Mouse (Mus musculus) heart, postnatal 4 days (tissue): ENCODE data around the gene Gpi1. TPM values are rescaled to one million over a fixed set of nuclear protein-coding genes. Genes with fewer than 3 reads are reported as not detected.
A peak's percentile ranks its signal among the peaks of the same experiment; 100 is the strongest.
"Not testable (repeated sequence)": the region's sequence is repeated elsewhere in the genome, so short reads cannot be mapped to it uniquely, and the experiment has no call there.

Experiments used
- DNase-seq: peaks from one replicate; pipeline ENCODE4 v3.0.0; 2021
- total RNA-seq, 2 experiments: library from RNA; stranded (reverse); gene quantifications; 2 replicates each; pipeline ENCODE4 v1.2.3; 2021

The Gpi1 gene
- total RNA-seq, 2 experiments from 2014 or later: 621 to 625 TPM

DNA sequence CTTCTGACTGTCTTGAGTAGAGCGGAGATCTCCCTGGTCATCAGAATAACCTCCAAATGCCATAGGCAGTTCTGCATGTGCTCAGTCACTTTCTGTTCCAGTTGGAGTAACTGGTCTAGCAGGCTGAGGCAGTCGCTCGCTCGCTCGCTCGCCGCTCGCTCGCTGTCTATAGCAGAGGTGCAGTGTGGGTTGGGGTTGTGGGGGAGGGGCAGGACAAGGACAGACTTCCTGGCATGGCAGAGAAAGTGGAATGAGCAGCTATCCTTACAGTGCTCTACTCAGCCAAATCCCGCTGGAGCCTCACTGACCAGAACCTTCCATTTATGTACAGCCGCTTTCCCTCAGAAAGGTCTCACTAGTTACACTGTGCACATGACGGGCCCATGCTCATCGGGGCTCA lies 46.8 kb downstream of the Gpi1 start:
- no peak for DNase-seq

- not testable (repeated sequence) for DNase-seq
These were observed 53.9 kb downstream of the Gpi1 start for GRCm38 (mm10) chr7:34176241-34176640.

GRCm38 (mm10) chr7:34172251-34172650 lies 57.9 kb downstream of the Gpi1 start:
- DNase-seq: no peak

GRCm38 (mm10) chr7:34169454-34169853 lies 60.7 kb downstream of the Gpi1 start, which contains the start of gene Uba2:
TSS of gene Uba2 (minus strand) at chr7:34169599.
- no peak for DNase-seq

DNA sequence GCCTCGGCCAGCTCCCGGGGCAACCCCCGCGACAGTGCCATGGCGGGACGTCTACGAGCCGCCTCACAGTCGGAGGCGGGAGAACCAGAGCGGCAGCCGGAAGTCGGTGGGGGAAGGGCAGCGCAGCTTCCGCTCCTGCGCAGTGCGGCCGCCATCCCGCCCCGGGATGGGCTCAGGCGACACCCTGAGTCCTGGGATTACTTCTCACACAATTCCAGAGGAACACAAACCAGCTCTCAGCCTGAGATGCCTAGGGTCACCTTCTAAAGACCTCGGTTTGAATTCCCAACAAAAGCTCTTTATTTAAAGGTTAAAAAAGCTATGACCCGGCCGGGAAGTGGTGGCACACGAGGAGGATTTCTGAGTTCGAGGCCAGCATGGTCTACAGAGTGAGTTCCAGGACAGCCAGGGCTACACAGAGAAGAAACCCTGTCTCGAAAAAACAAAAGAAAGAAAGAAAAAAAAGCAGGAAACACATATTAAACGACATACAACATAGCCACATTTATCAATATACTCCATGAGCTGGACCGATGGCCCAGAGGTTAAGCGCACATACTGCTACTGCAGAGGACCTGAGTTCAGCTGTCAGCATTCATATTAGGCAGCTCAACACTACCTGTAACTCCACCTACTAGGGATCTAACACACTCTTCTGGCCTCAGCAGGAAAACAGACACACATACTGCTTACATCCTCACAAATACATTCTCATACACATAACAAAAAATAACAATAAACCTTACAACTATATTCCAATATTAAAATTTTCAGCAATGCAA lies 61.5 kb downstream of the Gpi1 start:
- peak; percentile 96 for DNase-seq

DNA sequence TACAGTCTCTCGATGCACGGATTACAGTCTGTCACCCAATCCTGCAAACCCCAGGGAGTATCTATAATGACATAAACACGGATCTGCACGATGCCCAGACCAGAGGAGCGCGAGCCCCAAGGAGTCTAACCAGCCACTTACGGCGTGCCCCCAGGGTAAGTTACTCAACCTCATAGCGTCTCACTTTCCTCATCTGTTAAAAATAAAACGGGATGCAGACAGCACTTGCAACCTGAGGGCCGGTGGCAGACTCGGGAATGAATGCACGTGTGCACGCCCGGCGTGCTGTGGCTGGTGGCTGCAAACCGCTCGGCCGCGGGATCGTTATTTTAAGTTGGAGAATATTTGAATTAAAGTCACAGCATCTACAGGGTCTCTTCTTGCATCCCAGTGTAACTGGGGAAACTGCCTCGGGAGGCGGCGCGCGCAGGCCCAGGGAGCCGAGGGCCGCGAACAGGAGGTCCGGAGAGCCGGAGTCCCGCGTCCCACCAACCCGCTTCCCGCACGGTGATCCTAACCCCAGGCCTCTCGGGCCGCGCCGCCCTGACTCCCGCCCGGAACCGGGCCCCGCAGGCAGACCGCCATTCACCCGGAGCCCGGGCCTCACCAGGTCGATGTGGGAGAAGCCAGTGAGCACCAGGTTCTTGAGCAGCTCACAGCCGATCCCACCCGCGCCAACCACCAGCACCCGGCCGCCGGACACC lies 62.2 kb downstream of the Gpi1 start:
- DNase-seq: no peak

DNA sequence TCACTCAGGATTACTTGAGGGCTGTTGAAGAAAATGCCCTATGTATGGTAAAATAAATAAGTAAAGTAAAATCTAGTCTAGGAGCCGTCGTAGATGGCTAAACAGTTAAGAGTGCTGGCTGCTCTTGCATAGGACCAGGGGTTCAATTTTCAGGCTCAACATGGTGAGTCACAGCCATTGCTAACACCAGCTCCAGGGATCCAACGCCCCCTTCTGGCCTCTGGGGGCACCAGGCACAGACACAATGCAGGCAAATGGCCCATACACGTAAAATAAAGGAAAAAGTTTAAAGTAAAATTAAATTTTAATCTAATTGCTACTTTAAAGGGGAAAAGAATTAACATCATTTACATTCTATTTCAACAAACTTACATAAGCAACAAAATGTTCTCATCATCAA lies 63.3 kb downstream of the Gpi1 start:
- DNase-seq: peak; percentile 41

DNA sequence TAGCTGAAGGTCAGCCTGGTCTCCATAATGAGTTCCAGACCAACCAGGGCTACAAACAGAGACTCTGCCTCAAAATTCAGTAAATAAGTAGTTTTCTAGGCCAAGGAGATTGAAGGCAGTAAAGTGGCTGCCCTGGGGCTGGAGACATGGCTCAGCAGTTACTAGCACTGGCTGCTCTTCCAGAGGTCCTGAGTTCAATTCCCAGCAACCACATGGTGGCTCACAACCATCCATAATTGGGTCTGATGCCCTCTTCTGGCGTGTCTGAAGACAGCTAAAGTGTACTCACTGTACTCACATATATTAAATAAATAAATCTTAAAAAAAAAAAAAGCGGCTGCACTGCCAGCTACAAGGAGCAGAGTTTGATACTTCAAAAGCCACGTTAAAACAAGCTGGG lies 64.1 kb downstream of the Gpi1 start:
- no peak for DNase-seq

GRCm38 (mm10) chr7:34164671-34165070 lies 65.5 kb downstream of the Gpi1 start:
- DNase-seq: no peak

DNA sequence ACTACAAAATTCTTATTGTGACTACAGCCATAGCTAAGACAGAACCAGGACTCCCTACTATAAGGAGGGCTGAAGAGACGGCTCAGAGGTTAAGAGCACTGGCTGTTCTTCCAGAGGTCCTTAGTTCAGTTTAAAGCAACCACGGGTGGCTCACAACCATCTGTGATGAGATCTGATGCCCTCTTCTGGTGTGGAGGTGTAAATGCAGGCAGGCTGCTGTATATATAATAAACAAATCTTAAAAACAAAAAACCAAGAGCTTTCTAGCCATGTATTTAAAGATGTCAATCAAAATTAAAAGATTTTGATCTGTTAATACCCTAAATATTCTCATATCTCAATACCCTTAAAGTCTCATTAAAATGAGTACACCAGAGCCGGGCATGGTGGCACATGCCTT lies 71.0 kb downstream of the Gpi1 start:
- no peak for DNase-seq

GRCm38 (mm10) chr7:34157994-34158393 lies 72.1 kb downstream of the Gpi1 start:
- no peak for DNase-seq

Other genes starting within 250 kb of the Gpi1 start
- gene Scgb2b27, start 216.4 kb downstream of the Gpi1 start, total RNA-seq: not detected
- not detected for gene Scgb1b27, start 208.9 kb downstream of the Gpi1 start, total RNA-seq
- not detected for gene Scgb1b30, start 134.9 kb downstream of the Gpi1 start, total RNA-seq
- 10 to 100 TPM; 32.0 to 34.8 TPM for gene Wtip, start 97.1 kb downstream of the Gpi1 start, total RNA-seq
- 10 to 100 TPM; 61.8 to 70.6 TPM for gene Uba2, start 60.7 kb downstream of the Gpi1 start, total RNA-seq
- gene Pdcd2l, start 33.7 kb downstream of the Gpi1 start, total RNA-seq: 10 to 100 TPM; 24.7 to 25.9 TPM
- gene Gm6096, start 20.7 kb upstream of the Gpi1 start, total RNA-seq: not detected
- 10 to 100 TPM; 85.5 to 89.9 TPM for gene 4931406P16Rik, start 83.2 kb upstream of the Gpi1 start, total RNA-seq
- gene Lsm14a, start 163.0 kb upstream of the Gpi1 start, total RNA-seq: 100 to 1,000 TPM; 102 to 103 TPM